Mouse (Mus musculus) heart, embryonic 11.5 days (tissue): ENCODE results near the gene Ccdc103. TPM values are rescaled to one million over a fixed set of nuclear protein-coding genes. Genes with fewer than 3 reads are reported as not detected.
A peak's percentile ranks its signal among the peaks of the same experiment; 100 is the strongest.

Experiments
- ATAC-seq: fragments of 200-750 bp; cut with Nextera tagmentation; replicated peaks from 2 replicates; pipeline ENCODE4 v1.8.0; 2017; ENCODE audit warnings: moderate library complexity; ENCODE audit not compliant: insufficient number of reproducible peaks, low FRiP score, low TSS enrichment
- H3K27ac ChIP-seq: fragments of 300-500 bp; sonication (generic); 2 replicates; pipeline ENCODE4 v1.5.1; 2014; ENCODE audit warnings: mild to moderate bottlenecking, low read depth, low read length
- H3K27me3 ChIP-seq: fragments of 300-500 bp; sonication (generic); 2 replicates; pipeline ENCODE4 v1.6.1; 2014; ENCODE audit warnings: mild to moderate bottlenecking, low read length, mixed read lengths; ENCODE audit not compliant: control insufficient read depth, insufficient read depth
- H3K36me3 ChIP-seq: fragments of 300-500 bp; sonication (generic); 2 replicates; pipeline ENCODE4 v1.6.1; 2014; ENCODE audit warnings: mild to moderate bottlenecking, low read length, moderate library complexity, mixed read lengths; ENCODE audit not compliant: control insufficient read depth, insufficient read depth
- H3K4me1 ChIP-seq: fragments of 300-500 bp; sonication (generic); 2 replicates; pipeline ENCODE4 v1.6.1; 2014; ENCODE audit warnings: low read length; ENCODE audit not compliant: control insufficient read depth, insufficient read depth
- H3K4me2 ChIP-seq: fragments of 300-500 bp; sonication (generic); 2 replicates; pipeline ENCODE4 v1.6.1; 2014; ENCODE audit warnings: mild to moderate bottlenecking, moderate library complexity
- H3K4me3 ChIP-seq: fragments of 300-500 bp; sonication (generic); 2 replicates; pipeline ENCODE4 v1.5.1; 2014; ENCODE audit warnings: low read depth, low read length
- H3K9ac ChIP-seq: fragments of 300-500 bp; sonication (generic); 2 replicates; pipeline ENCODE4 v1.6.1; 2014; ENCODE audit warnings: mild to moderate bottlenecking, low read depth, low read length, moderate library complexity
- H3K9me3 ChIP-seq: fragments of 300-500 bp; sonication (generic); replicated peaks from 2 replicates; pipeline ENCODE4 v1.6.1; 2016; ENCODE audit warnings: low read length; ENCODE audit not compliant: control insufficient read depth
- WGBS: fragments of 180-500 bp; shearing (Covaris S2); extraction: QIAGEN DNeasy Blood & Tissue Kit; methylation state at CpG from one replicate; pipeline ENCODE4 v1.1.7; 2014; ENCODE audit not compliant: insufficient replicate concordance; 5-methylcytosine and 5-hydroxymethylcytosine counted together
- polyA plus RNA-seq: library from polyadenylated mRNA; unstranded; fragments of >200 nt; fragmentation: Nextera tagmentation; extraction: Ambion mirVana; gene quantifications from 2 replicates; pipeline ENCODE4 v1.2.1, GENCODE M21; 2014

Ccdc103 gene
- 0.42 and 0.56 TPM in 2 replicates for polyA plus RNA-seq

DNA sequence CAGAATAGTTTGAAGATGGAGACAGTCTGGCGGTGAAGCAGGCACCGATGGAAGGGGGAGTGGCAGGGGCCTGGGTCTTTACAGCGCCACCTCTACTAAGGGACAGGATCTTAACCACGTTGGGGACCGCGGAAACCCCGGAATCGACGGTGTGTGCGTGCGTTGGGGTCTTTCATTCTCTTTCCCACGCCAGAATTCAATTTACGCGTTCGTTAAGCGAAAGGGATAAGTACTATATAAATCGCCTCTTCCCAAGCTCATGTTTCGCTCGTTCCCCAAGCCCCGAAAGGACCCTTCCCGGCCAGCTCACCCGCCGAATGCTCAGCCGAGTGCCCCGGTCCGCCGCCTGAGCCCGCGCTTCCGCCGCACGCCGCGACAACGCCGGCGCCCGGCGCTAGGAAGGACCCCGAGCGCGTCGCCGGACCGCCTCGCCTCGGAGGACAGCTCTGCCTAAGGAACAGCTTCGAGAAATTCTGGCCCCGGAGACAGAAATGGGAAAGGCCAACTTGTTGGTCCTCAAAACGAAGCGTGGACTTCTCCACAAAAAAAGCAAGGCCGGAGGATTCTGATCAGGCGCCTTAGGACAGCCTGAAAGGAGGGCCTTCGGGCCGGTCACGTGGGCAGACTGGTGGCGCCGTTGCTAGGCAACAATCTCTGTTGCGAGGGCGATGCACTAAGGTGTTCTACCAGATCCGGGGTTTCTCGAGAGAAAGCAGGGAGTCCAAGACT is at the start of gene Ccdc103, which contains the start of gene Eftud2:
Gene Ccdc103, plus strand, starts transcription at position 620 of the 729 bp plus-strand sequence.
Gene Eftud2, minus strand, starts transcription at position 401 of the 729 bp plus-strand sequence.
- peaks cover 29% of the 10 kb centered on the region for H3K4me1 ChIP-seq
- H3K27ac ChIP-seq: peak within 1 kb of the TSS; percentile 80
- WGBS: under 1% methylated on average over 62 of the region's 62 CpGs
- peak; percentile 82 for ATAC-seq
- peak within 1 kb of the TSS; percentile 86 for H3K4me3 ChIP-seq
- H3K9me3 ChIP-seq: no peaks in the 10 kb centered on the region
- H3K4me2 ChIP-seq: peak within 1 kb of the TSS; percentile 81
- H3K36me3 ChIP-seq: peaks cover 7% of the 10 kb centered on the region; the same call in 1 of the 2 replicates
- no peaks in the 10 kb centered on the region for H3K27me3 ChIP-seq
- peak within 1 kb of the TSS; percentile 89 for H3K9ac ChIP-seq

DNA sequence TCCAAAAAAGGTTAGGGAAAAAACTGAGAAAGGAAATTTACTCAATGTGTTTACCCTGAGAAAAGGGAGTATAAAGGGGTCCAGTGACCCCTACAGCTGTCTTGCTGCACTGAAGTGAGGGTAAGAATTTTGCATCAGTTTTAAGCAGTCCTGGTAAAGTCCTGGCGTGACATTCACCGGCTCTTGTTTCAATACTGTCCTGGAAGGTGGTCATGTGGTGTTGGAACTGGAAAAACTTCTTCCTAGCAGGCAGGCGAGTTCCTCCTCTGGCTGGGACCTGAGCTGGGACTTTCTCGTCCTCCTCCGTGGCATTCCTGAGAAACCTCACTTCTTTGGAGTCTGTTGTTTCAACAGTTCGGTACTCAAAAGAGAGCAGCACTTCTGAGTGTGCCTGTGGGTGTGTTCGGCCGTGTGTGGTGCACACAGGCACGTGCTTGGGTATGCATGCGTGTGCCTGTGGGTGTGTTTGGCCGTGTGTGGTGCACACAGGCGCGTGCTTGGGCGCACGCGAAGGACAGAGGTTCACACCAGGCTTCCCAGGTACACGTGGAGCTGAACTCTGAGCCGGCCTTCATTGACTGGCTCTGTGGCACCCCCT is 48.2 kb upstream of the Ccdc103 start:
- no peaks in the 10 kb centered on the region for H3K9me3 ChIP-seq

DNA sequence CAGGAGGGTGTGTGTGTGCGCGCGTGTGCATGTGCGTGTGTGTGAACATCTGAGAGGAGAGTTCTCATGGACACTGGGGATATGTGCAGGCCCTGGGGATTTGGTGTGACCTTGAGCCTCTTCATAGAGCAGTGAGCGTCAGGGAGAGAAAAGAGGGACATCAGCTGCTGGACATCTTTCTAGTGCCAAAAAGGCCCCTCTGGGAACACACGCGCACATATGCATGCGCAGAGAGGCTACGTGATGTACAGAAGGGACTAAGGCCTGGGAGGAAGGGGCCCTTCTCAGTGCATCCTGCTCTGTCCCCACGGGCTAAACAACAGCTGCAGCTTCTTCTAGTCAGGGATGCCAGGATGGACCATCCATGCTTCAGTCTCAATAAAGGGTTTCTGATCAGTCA is 46.8 kb upstream of the Ccdc103 start:
- 85% methylated on average over 10 of the region's 10 CpGs for WGBS
- Histone ChIP-seq H3K36me3 (peaks cover 12% of the 10 kb centered on the region), H3K27me3 (no peaks in the 10 kb centered on the region), H3K9me3 (no peaks in the 10 kb centered on the region), H3K4me1 (no peaks in the 10 kb centered on the region), H3K4me2 (no peak overlapping the region), H3K9ac (no peak overlapping the region), H3K4me3 (no peak overlapping the region), H3K27ac (no peak overlapping the region)
- no peak for ATAC-seq

More for the DNA sequence above, 48.2 kb upstream of the Ccdc103 start:
- no peak overlapping the region for H3K4me2 ChIP-seq
- no peak overlapping the region for H3K4me3 ChIP-seq
- H3K27me3 ChIP-seq: no peaks in the 10 kb centered on the region
- no peaks in the 10 kb centered on the region for H3K4me1 ChIP-seq
- no peak for ATAC-seq
- H3K27ac ChIP-seq: no peak overlapping the region
- WGBS: 69% methylated on average over 18 of the region's 18 CpGs
- peaks cover 3% of the 10 kb centered on the region for H3K36me3 ChIP-seq
- H3K9ac ChIP-seq: no peak overlapping the region

DNA sequence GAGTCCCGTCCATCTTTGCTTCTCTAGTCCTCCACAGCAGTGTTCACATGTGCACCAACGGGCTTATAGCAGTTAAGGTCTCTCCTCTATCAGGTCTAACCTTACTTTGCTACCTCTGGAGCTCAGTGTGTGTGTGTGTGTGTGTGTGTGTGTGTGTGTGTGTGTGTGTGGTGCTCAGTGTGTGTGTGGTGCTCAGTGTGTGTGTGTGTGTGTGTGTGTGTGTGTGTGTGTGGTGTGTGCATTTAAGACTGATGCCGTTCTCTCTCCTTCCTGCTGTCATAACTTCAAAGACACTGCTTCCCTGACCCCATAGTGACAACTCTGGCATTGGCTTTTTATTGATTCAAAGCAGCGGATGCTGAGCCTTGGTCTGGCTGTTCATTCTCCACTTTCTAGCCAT is 45.5 kb upstream of the Ccdc103 start, which contains the start of gene Higd1b:
Gene Higd1b, plus strand, starts transcription at position 301 of the 400 bp plus-strand sequence.
- H3K9me3 ChIP-seq: no peaks in the 10 kb centered on the region
- WGBS: 75% methylated on average over 4 of the region's 4 CpGs
- no peaks in the 10 kb centered on the region for H3K4me1 ChIP-seq
- H3K36me3 ChIP-seq: peaks cover 16% of the 10 kb centered on the region
- H3K4me2 ChIP-seq: no peak within 1 kb of the TSS
- no peak within 1 kb of the TSS for H3K4me3 ChIP-seq
- no peak within 1 kb of the TSS for H3K27ac ChIP-seq
- no peaks in the 10 kb centered on the region for H3K27me3 ChIP-seq
- H3K9ac ChIP-seq: no peak within 1 kb of the TSS
- ATAC-seq: no peak

DNA sequence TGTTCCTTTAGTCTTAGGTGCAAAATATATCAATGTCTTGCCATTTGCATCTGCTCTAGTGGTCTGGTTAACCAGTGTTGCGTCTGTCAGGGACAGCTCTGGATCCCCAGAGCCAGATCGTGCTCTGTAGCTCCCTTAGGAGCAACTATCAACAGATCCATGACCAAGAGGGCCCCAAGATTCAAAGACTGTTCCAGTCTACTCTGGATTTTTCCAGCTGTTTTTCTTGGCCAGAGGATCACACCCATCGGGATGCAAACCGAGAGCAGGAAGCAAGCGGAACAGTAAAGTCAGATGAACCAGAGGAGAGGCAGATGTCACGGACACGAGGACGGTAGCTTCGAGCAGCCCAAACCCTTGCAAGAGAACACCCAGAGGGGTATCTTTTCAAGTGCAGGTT is 44.9 kb upstream of the Ccdc103 start:
- H3K27ac ChIP-seq: no peak overlapping the region
- H3K27me3 ChIP-seq: no peaks in the 10 kb centered on the region
- no peak overlapping the region for H3K9ac ChIP-seq
- WGBS: 83% methylated on average over 9 of the region's 9 CpGs
- H3K36me3 ChIP-seq: peaks cover 16% of the 10 kb centered on the region
- H3K9me3 ChIP-seq: no peaks in the 10 kb centered on the region
- H3K4me1 ChIP-seq: no peaks in the 10 kb centered on the region
- H3K4me3 ChIP-seq: no peak overlapping the region
- ATAC-seq: no peak
- H3K4me2 ChIP-seq: no peak overlapping the region

DNA sequence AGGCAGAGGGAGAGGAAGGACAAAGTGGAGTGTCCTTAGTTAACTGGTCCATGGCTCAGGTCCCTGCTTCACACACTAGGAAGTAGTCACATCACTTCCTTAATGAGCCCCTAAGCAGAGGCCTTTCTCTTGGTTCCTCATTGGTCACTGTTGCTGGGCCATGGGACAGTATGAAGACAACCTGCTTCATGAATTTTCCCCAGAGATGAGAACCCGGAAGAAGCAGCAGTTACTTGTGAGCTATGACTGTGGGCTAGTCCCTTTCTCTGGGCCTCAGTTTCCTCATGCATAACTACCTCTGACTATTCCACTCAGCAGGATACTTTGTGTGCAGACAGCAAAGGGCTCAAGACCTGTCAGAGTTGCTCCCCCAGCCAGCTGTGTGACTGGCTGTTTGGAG is 43.6 kb upstream of the Ccdc103 start:
- Histone ChIP-seq H3K27ac (no peak overlapping the region), H3K36me3 (peaks cover 22% of the 10 kb centered on the region), H3K9me3 (no peaks in the 10 kb centered on the region), H3K4me1 (no peaks in the 10 kb centered on the region), H3K4me3 (no peak overlapping the region), H3K4me2 (no peak overlapping the region), H3K27me3 (no peaks in the 10 kb centered on the region), H3K9ac (no peak overlapping the region)
- 95% methylated on average over 1 of the region's 1 CpGs for WGBS
- ATAC-seq: no peak

DNA sequence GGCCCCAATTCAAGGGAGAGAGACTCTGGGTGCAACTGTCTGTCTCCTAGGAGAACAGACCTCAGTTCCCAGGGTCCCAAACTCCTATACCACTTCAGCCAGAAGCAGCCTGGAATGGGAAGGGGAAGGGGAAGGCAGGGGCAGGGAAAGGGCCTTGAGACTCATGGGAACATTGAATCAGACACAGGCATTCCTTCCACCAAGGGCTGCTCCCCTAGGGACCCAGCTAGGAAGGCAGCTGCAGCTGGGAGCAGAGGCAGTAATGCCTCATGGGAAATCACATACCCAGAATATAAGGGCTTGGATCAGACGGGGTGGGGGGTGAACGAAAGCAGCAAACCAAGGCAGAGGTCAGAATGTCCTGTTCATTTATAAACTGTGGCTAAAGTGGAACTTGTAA is 42.9 kb upstream of the Ccdc103 start:
- no peaks in the 10 kb centered on the region for H3K4me1 ChIP-seq
- no peak overlapping the region for H3K27ac ChIP-seq
- no peaks in the 10 kb centered on the region for H3K27me3 ChIP-seq
- no peaks in the 10 kb centered on the region for H3K9me3 ChIP-seq
- H3K4me3 ChIP-seq: no peak overlapping the region
- no peak for ATAC-seq
- no peak overlapping the region for H3K4me2 ChIP-seq
- WGBS: 93% methylated on average over 2 of the region's 2 CpGs
- H3K9ac ChIP-seq: 0 out of 2 replicates have a peak overlapping the region, but pooled peaks have one; percentile 22
- H3K36me3 ChIP-seq: peaks cover 27% of the 10 kb centered on the region

DNA sequence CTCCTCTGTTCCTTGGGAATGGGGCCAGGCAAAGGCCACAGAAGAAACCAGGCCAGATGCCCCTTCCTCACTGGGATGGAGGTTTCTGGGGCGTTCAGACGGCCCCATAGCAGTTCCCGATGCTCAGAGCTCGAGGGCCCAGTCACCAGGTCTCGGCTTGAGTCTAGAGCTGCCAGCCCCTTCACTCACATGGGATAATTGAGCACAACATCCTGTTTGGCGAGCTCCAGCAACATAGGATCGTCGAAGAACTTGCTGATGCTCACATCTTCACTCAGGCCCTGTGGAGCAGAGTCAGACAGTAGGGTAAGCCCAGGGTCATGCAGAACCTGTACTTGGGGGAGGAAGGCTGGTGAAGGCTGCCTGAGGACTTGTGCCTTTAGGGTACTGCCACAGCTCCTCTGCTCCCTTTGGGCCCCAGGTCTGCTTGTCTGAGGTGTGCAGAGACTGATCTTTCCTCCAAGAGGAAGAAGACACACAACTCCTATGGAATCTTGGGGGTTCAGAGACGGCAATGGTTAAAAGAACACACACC is 42.3 kb upstream of the Ccdc103 start:
- peaks cover 31% of the 10 kb centered on the region for H3K36me3 ChIP-seq
- H3K4me1 ChIP-seq: no peaks in the 10 kb centered on the region
- H3K27me3 ChIP-seq: no peaks in the 10 kb centered on the region
- no peak overlapping the region for H3K4me3 ChIP-seq
- no peak for ATAC-seq
- no peak overlapping the region for H3K9ac ChIP-seq
- H3K9me3 ChIP-seq: no peaks in the 10 kb centered on the region
- 85% methylated on average over 9 of the region's 9 CpGs for WGBS
- H3K27ac ChIP-seq: no peak overlapping the region
- H3K4me2 ChIP-seq: no peak overlapping the region
